Mouse (Mus musculus) left cerebral cortex, postnatal 36 days (tissue): Measurements from ENCODE around the gene Gm49711. TPM values are rescaled to one million over a fixed set of nuclear protein-coding genes. Genes with fewer than 3 reads are reported as not detected.

ENCODE experiments used
- DNase-seq, 2 experiments: peaks; one replicate each; pipeline ENCODE4 v3.0.0; 2021 to 2022; ENCODE audit warnings: low spot score in 2 of 2, mixed read lengths in 1 of 2
- intact Hi-C: fragments of 180-260 bp; cut with DNase I; formaldehyde crosslinking; loops from one replicate; pipeline ENCODE4 v1.15.1; 2025
- total RNA-seq, 2 experiments: library from RNA; stranded (reverse); gene quantifications; 2 replicates each; pipeline ENCODE4 v1.2.3; 2021

Gene Gm49711
- total RNA-seq, 2 experiments from 2014 or later: not detected

- DNase-seq: no peak
- intact Hi-C loops: no loop called here
These were observed 49.2 kb downstream of the Gm49711 start for GRCm38 (mm10) chr16:92107346-92107745.

DNA sequence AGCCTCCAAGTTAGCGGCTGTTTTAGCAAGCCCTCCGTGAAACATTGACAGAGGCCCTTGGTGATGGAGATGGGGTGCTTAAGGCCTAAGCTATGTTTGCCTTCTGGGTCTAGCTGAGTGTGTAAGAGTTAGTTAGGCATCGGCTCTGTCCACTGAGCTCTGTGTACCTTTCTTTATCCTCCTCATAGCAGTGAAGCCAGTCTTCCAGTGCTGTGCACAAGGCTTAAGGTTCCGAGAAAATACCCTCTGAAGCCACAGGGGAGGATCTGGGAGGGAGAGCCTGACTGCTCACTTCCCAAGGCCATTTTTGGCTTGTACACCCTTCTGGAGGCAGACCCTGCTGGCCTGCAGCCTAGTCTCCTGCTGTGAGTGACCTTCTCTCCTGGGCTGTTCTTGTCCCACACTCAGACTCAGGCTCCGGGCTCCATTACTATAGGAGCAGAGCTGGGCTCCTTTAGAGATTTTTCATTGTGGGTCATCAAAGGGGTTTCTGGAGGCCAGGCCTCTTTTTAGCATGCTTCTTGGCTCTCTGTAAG is 56.7 kb downstream of the Gm49711 start:
- DNase-seq: no peak
- intact Hi-C loops: no loop called here

DNA sequence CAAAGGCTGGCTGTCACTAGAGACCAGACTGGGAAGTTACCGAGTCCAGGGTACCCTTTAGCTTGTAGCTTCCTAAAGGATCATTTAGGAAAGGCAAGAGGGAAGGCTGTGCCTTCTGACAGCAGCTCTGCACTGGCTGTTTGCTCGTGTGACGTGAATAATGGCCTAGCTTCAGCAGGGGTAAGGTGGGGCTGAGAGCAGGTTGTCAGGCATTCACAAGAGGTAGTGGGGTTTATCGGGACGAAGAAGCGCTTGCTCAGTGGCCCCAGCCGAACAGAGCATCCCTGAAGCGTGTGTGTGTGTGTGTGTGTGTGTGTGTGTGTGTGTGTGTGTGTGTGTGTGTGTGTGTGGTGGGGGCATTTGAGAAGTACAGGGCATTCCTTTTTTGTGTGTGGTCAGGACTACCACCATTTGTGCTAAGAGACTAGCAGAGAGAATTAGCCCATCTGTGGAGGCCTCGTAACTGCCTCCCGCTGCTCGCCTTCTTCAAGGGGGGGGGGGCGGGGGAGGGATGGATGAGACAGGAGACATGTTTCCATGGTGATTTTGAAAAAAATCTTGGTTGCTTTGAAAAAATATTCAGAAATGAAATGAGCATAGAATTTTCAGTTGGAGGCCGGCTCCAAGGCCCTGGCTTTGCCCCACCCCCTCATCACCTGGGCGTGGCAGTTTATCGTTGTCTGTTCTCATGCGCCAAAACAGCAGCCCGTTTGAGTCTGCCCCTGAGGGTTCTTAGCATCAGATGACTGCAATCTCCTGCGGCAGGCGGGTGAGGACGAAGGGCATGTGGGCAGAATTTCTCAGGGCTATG is 57.7 kb downstream of the Gm49711 start:
- intact Hi-C loops: no loop called here
- DNase-seq: peak; percentile 63

DNA sequence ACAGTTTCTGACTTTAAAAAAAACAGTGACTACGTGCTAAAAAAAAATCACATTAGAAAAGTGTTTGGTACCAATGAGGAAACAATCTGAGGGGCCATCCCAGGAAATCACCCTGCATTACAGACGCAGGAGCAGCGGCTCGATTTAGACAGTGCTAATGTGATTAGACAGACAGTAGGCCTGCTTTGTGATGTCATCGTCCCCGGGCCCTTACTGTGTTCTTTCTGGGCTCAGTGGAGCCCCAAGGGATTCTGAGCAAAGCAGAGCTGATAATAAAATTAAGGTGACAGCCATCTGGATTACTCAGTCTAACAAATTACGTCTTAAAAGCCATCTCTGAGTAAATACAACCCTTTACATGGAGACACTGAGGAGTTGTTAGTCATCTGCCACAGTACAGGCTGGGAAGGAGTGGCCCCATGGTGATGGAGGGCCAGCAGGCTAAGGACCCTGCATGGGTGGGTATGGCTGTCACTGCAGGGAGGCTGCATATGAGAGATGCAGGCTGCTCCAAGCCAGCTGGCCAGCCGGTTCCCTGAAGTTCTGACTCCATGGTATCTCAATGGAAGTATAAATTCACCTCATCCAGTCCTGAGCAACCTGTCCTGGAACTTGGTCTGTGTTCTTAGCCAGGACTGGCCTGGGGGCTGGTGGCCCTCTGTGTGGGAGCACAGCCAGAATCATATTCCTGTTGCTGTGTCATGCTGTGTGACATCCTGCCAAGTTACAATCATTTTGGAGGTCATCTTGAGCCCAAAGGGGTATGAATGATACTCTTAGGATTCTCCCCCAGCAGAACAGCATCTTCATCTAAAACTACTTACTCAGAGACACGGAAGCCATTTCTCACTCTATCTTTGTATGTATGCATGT is 59.5 kb downstream of the Gm49711 start:
- intact Hi-C loops: no loop called here
- DNase-seq: no peak

DNA sequence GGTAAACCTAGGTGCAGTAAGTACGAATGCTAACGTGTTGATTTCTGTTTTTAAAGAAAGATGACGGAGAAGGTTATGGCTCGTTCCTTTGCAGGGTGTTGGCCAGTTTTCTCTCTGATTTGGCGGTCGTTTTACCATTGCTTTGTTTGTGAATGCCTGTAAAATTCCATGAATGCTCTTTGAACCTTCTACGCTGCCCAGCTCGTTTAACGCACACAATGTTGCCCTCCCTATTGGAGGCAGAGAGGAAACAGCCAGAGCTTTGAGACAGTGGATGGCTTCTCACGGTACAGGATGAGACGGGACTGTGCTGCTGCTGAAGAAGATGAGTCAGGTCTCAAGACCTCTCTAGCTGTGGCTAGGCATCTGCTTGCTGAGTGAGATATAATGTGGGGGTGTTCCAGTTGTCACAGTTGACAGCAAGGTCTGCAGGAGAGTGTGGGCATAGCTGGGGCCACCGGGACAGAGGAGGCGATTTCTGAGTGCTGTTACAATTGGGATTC is 60.9 kb downstream of the Gm49711 start:
- intact Hi-C loops: no loop called here
- no peak for DNase-seq

- intact Hi-C loops: no loop called here
- peak in 1 of 2 experiments; percentile 43 for DNase-seq
These were observed 62.9 kb downstream of the Gm49711 start for GRCm38 (mm10) chr16:92120899-92121531.

GRCm38 (mm10) chr16:92127226-92127625 is 69.1 kb downstream of the Gm49711 start:
- intact Hi-C loops: no loop called here

DNA sequence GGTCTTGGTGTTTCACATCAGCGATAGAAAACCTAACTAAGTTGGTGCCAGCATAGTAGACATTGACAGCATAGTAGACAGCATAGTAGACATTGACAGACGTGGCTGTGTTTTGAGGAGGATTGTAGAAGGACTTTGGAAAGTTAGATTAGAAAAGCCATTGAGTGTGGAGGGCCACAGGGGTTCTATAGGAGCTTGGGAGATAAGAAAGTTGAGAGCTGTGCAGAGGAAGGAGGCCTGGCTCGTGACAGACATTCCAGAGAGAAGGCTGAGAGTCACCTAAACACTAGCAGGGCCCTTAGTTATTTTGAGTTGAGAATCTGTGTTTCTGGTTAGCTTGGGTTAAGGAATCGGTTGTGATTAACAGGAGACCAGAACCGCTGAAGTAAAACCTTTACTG is 69.5 kb downstream of the Gm49711 start:
- intact Hi-C loops: no loop called here
- no peak for DNase-seq

More at GRCm38 (mm10) chr16:92127226-92127625, 69.1 kb downstream of the Gm49711 start:
- DNase-seq: no peak

DNA sequence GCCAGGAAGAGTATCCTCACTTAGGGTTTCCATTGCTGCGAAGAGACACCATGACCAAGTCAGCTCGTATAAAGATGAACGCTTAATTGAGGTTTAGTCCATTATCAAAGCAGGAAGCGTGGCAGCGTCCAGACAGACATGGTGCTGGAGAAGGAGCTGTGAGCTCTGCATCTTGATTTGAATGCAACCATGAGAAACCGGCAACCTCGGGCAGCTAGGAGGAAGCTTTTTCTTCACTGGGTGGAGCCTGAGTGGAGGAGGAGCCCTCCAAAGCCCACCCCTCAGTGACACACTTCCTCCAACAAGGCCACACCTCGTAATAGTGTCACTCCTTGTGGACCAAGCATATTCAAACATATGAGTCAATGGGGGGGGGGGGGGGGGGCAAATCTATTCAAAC is 71.7 kb downstream of the Gm49711 start:
- no peak for DNase-seq
- intact Hi-C loops: no loop called here

DNA sequence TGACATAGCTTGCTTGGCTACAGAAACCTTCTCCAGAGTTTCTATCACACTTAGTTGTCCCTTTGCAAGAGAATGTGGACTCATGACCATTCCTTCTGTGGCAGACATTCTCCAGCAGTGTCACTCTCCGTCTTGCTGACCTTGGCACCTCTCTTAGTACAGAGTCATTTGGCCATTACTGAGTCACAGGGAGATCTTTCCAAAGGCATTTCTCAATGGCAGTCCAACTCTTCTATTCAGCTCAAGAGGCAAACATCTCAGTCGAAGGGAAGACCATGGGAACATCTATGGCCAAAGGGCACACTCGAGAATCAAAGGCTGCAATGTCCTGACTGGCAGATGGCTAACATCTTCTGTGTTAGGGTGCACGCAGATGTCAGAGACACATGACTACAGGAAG is 74.4 kb downstream of the Gm49711 start:
- intact Hi-C loops: no loop called here
- DNase-seq: no peak

- DNase-seq: no peak
- intact Hi-C loops: no loop called here
These were observed 76.1 kb downstream of the Gm49711 start for GRCm38 (mm10) chr16:92134148-92134764.

GRCm38 (mm10) chr16:92136275-92136674 is 78.2 kb downstream of the Gm49711 start:
- no peak for DNase-seq
- intact Hi-C loops: no loop called here

DNA sequence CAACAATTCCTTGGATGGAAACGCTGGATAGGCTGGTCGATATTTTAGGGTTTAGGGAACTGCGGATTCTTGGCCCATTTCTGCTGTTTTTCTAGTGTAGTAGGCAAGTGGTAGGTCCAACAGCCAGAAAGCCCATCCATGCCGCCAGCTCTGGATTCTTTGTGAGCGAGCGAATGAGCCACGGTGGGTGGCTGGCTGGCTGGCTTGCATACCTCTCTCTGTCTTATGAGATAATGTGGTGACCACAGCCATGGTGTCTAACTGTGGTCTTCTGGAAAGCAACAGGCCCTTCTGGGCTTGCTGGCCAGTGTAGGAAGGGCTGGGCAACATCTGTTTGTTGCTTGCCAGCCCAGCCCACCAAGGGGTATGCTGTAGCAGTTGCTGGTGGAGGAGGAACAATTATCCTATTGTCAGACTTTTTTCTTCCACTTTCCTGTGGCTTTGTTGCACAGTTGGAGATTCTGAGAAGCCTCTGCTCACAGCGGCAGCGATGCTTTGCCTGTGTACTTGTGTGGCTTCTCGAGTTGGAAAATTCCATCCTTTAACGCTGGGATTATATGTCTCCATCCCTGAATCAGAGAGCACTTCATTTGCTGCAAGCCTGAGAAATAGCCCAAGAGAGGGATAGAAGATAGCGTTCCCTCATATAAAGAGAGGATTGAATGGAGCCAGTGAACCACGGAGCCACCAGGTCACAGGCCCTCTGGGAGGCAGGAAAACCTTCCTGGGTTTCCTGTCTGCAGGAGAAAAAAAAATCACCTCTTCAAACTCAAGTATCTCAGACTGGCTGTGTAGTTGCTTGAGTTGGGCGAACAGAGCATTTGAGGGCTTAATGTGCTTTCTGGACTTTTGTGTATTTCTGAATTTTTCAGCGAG is 81.5 kb downstream of the Gm49711 start:
- intact Hi-C loops: no loop called here
- DNase-seq: no peak

- DNase-seq: no peak
These were observed 82.2 kb downstream of the Gm49711 start for GRCm38 (mm10) chr16:92140328-92140727.

GRCm38 (mm10) chr16:92141021-92141420 is 82.9 kb downstream of the Gm49711 start:
- intact Hi-C loops: no loop called here

More at GRCm38 (mm10) chr16:92140328-92140727, 82.2 kb downstream of the Gm49711 start:
- intact Hi-C loops: no loop called here

GRCm38 (mm10) chr16:92142426-92143012 is 84.4 kb downstream of the Gm49711 start:
- intact Hi-C loops: no loop called here
- DNase-seq: no peak

More at GRCm38 (mm10) chr16:92141021-92141420, 82.9 kb downstream of the Gm49711 start:
- no peak for DNase-seq

DNA sequence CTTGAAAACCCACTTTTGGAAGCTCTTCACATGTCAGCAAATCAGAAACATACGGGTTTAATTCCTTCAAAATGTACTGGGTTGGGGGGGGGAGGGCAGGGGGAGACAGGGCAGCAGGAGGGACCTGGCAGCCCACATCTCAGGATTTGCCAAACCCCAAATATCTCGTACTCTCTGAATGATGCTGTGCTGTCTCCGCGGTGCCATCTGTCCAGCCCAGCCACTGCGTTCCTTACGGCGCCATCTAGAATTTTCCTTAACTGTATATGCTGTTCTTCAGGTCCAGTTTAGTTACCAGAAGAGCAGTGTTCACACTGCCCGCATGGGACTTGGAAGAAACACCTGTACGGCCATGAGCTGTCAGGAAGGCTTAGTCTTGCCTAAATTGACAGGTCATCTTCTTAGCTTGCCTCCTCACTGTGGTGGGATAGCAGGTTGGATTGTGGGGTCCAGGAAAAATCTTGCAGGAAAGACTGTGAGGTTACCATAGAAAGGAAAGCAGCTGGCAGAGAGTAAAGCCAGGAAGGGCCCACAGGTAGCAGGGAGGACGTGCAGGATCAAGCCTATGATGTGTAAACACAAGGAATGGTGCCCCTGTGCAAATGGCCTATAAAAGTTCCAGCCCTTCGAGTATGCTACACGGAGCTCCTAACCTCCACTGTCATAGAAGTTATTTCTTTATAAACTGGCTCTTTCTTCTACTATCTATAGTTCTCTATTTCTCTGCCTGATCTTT is 89.7 kb downstream of the Gm49711 start:
- intact Hi-C loops: no loop called here
- DNase-seq: no peak
